8 mouse cellular contexts compared by ENCODE assay signal in genomic region chr2:27676106-27676477, GRCm38 (mm10). TPM values are rescaled to one million over a fixed set of nuclear protein-coding genes. Genes with fewer than 3 reads are reported as not detected.
DNase-seq lines count a peak whose midpoint lies in the region; ATAC-seq and TF ChIP-seq lines count a peak whose summit lies in the region.

TSS of gene Rxra (plus strand) at chr2:27676440.

- DNase-seq in gastrocnemius, postnatal 14 days = peak; percentile 78
- DNase-seq in liver = peak; percentile 50
- DNase-seq in B cell, adult 2 months = no peak

- peak within 1 kb of the TSS; percentile 50 for H3K27ac ChIP-seq in bone marrow macrophage, adult 2 months (ENCODE audit: insufficient read depth, low read depth, low read length)
- peak within 1 kb of the TSS; percentile 97 for H3K27ac ChIP-seq in intestine, embryonic 15.5 days

- H3K36me3 ChIP-seq in erythroblast, embryonic 14.5 days (ENCODE audit: control insufficient read depth) = no peaks in the 10 kb centered on the region
- no peaks in the 10 kb centered on the region for H3K36me3 ChIP-seq in intestine, embryonic 15.5 days

- ATAC-seq in erythroblast, adult 5-6 weeks (replicated peaks; ENCODE audit: low FRiP score, poor library complexity, severe bottlenecking) = no peak
- peak; percentile 39 for ATAC-seq in intestine, embryonic 15.5 days
- ATAC-seq in monocyte, adult 5-6 weeks (replicated peaks; ENCODE audit: insufficient number of reproducible peaks, low FRiP score, low TSS enrichment, poor library complexity, severe bottlenecking) = no peak

- H3K4me3 ChIP-seq in erythroblast, embryonic 14.5 days (replicated peaks) = peak within 1 kb of the TSS; percentile 71
- H3K4me3 ChIP-seq in bone marrow macrophage, adult 2 months (ENCODE audit: insufficient read depth, low read length) = peak within 1 kb of the TSS; percentile 81
- peak within 1 kb of the TSS; percentile 86 for H3K4me3 ChIP-seq in intestine, embryonic 15.5 days (replicated peaks)

- H3K9ac ChIP-seq in intestine, embryonic 15.5 days = peak within 1 kb of the TSS; percentile 91

- TF ChIP-seq POLR2A in bone marrow macrophage, adult 2 months (IDR thresholded peaks at IDR 0.05; ENCODE audit: borderline replicate concordance, low read depth, low read length) = no peak

- H3K4me2 ChIP-seq in intestine, embryonic 15.5 days (replicated peaks) = peak within 1 kb of the TSS; percentile 96

- H3K4me1 ChIP-seq in erythroblast, embryonic 14.5 days (ENCODE audit: control insufficient read depth) = peaks cover 33% of the 10 kb centered on the region
- H3K4me1 ChIP-seq in bone marrow macrophage, adult 2 months (ENCODE audit: control insufficient read depth, insufficient read depth, low read length) = peaks cover 23% of the 10 kb centered on the region
- H3K4me1 ChIP-seq in intestine, embryonic 15.5 days (replicated peaks) = peaks cover 70% of the 10 kb centered on the region

- WGBS in intestine, embryonic 15.5 days = 2% methylated on average over 16 of the region's 16 CpGs

- intact Hi-C loops in gastrocnemius, postnatal 14 days (cut with DNase I; ENCODE audit: low total_unique reads) = loop anchor here (5.0 kb wide), 1 partner anchor 56 kb away; no protein-coding TSS in a partner anchor

- no peak for TF ChIP-seq CTCF in bone marrow macrophage, adult 2 months (IDR thresholded peaks at IDR 0.05; ENCODE audit: low read depth, low read length)

- H3K27me3 ChIP-seq in erythroblast, embryonic 14.5 days (ENCODE audit: control insufficient read depth) = peaks cover 30% of the 10 kb centered on the region
- H3K27me3 ChIP-seq in intestine, embryonic 15.5 days (replicated peaks) = no peaks in the 10 kb centered on the region

- H3K9me3 ChIP-seq in erythroblast, embryonic 14.5 days (ENCODE audit: control insufficient read depth, low read length) = no peaks in the 10 kb centered on the region
- H3K9me3 ChIP-seq in intestine, embryonic 15.5 days = no peaks in the 10 kb centered on the region

RNA-seq across cellular contexts. Expression of gene Rxra, which starts in this region (rescaled TPM):
- polyA plus RNA-seq in erythroblast, embryonic 14.5 days (2012) = 0.55 TPM in 2 replicates
- 1.9 and 3.1 TPM in 2 replicates for total RNA-seq in erythroblast, adult 5-6 weeks (2015; ENCODE audit: low replicate concordance)
- 2.3 and 4.6 TPM in 2 replicates for total RNA-seq in erythroblast, adult 5-6 weeks (2017; ENCODE audit: low replicate concordance)
- 35.8 and 39.7 TPM in 2 replicates for polyA plus RNA-seq in bone marrow macrophage, adult 2 months (2012; ENCODE audit: insufficient read depth, insufficient read length, missing spikeins)
- 10 to 100 TPM; 48.4 to 53.6 TPM for total RNA-seq in gastrocnemius, postnatal 14 days (2021)
- 11.7 and 12.5 TPM in 2 replicates for polyA plus RNA-seq in intestine, embryonic 15.5 days (2015; fragmentation: Nextera tagmentation; extraction: Ambion mirVana)
- 19.7 to 21.3 TPM (median 21.2 TPM) in 3 replicates for total RNA-seq in monocyte, adult 5-6 weeks (2017)

Comparison
In these comparisons a context has a peak if more than half of its experiments do, and no peak if none do; other contexts are left out.
1. DNase-seq: peak in gastrocnemius, postnatal 14 days (single experiment) and liver (single experiment); none in B cell, adult 2 months (0 of 2).
2. Peak in every context shown above with its lines, with median percentiles within 50 percentile points of each other: H3K4me3 ChIP-seq.